Mouse (Mus musculus) retina, postnatal 1 day (tissue): ENCODE data around the gene Ms4a8a.
"Not testable (repeated sequence)": the region's sequence is repeated elsewhere in the genome, so short reads cannot be mapped to it uniquely, and the experiment has no call there.

ENCODE experiments used
- DNase-seq: peaks from one replicate; pipeline ENCODE4 v3.0.0-alpha.2; 2012

The Ms4a8a gene

GRCm38 (mm10) chr19:11080934-11081333, at the start of gene Ms4a8a:
Gene Ms4a8a (minus strand): TSS chr19:11081102.
- DNase-seq: no peak

- no peak for DNase-seq
Observed at GRCm38 (mm10) chr19:11129702-11130101, 48.8 kb upstream of the Ms4a8a start.

- peak; percentile 56 for DNase-seq
Observed at GRCm38 (mm10) chr19:11121016-11121420, 40.1 kb upstream of the Ms4a8a start.

- no peak for DNase-seq
Observed at GRCm38 (mm10) chr19:11119338-11119737, 38.4 kb upstream of the Ms4a8a start.

- no peak for DNase-seq
Observed at GRCm38 (mm10) chr19:11107746-11108145, 26.8 kb upstream of the Ms4a8a start.

GRCm38 (mm10) chr19:11101880-11102279, 21.0 kb upstream of the Ms4a8a start:
- no peak for DNase-seq

- no peak for DNase-seq
Observed at GRCm38 (mm10) chr19:11098401-11098800, 17.5 kb upstream of the Ms4a8a start.

GRCm38 (mm10) chr19:11092131-11092530, 11.2 kb upstream of the Ms4a8a start:
- DNase-seq: peak; percentile 8

- DNase-seq: no peak
Observed at GRCm38 (mm10) chr19:11070364-11070763, 10.5 kb downstream of the Ms4a8a start.

- DNase-seq: no peak
Observed at GRCm38 (mm10) chr19:11065202-11065875, 15.6 kb downstream of the Ms4a8a start.

- no peak for DNase-seq
Observed at GRCm38 (mm10) chr19:11060900-11061299, 20.0 kb downstream of the Ms4a8a start.

GRCm38 (mm10) chr19:11059967-11060366, 20.9 kb downstream of the Ms4a8a start:
- no peak for DNase-seq

GRCm38 (mm10) chr19:11055700-11056099, 25.2 kb downstream of the Ms4a8a start:
- DNase-seq: not testable (repeated sequence)

- DNase-seq: no peak
Observed at GRCm38 (mm10) chr19:11053277-11053676, 27.6 kb downstream of the Ms4a8a start.

- no peak for DNase-seq
Observed at GRCm38 (mm10) chr19:11052877-11053276, 28.0 kb downstream of the Ms4a8a start.

GRCm38 (mm10) chr19:11050286-11050685, 30.6 kb downstream of the Ms4a8a start:
- DNase-seq: no peak

GRCm38 (mm10) chr19:11049426-11049825, 31.5 kb downstream of the Ms4a8a start:
- no peak for DNase-seq

- no peak for DNase-seq
Observed at GRCm38 (mm10) chr19:11048503-11048902, 32.4 kb downstream of the Ms4a8a start.

GRCm38 (mm10) chr19:11048009-11048408, 32.9 kb downstream of the Ms4a8a start:
- DNase-seq: no peak

GRCm38 (mm10) chr19:11044996-11045711, 35.7 kb downstream of the Ms4a8a start:
- peak; percentile 76 for DNase-seq

- no peak for DNase-seq
Observed at GRCm38 (mm10) chr19:11044671-11044995, 36.3 kb downstream of the Ms4a8a start.

- no peak for DNase-seq
Observed at GRCm38 (mm10) chr19:11037570-11037969, 43.3 kb downstream of the Ms4a8a start.

- no peak for DNase-seq
Observed at GRCm38 (mm10) chr19:11022382-11022781, 58.5 kb downstream of the Ms4a8a start.

GRCm38 (mm10) chr19:11017891-11018290, 63.0 kb downstream of the Ms4a8a start, which contains the start of gene Ms4a18:
Gene Ms4a18 (minus strand): TSS chr19:11018031.
- DNase-seq: no peak
